Mouse (Mus musculus) embryonic facial prominence, embryonic 12.5 days (tissue): ENCODE results near the gene Cmtm5. TPM values are rescaled to one million over a fixed set of nuclear protein-coding genes. Genes with fewer than 3 reads are reported as not detected.

Experiments
- ATAC-seq: fragments of 200-750 bp; cut with Nextera tagmentation; 2 replicates; pipeline ENCODE4 v1.8.0; 2017; ENCODE audit not compliant: insufficient number of reproducible peaks, insufficient read depth, low FRiP score, low TSS enrichment
- H3K27ac ChIP-seq: fragments of 300-500 bp; sonication (generic); 2 replicates; pipeline ENCODE4 v1.5.1; 2016; ENCODE audit warnings: mild to moderate bottlenecking
- H3K27me3 ChIP-seq: fragments of 300-500 bp; sonication (generic); 2 replicates; pipeline ENCODE4 v1.6.1; 2016; ENCODE audit warnings: mild to moderate bottlenecking, moderate library complexity
- H3K36me3 ChIP-seq: fragments of 300-500 bp; sonication (generic); 2 replicates; pipeline ENCODE4 v1.6.1; 2016; ENCODE audit warnings: mild to moderate bottlenecking
- H3K4me1 ChIP-seq: fragments of 300-500 bp; sonication (generic); 2 replicates; pipeline ENCODE4 v1.6.1; 2016
- H3K4me2 ChIP-seq: fragments of 300-500 bp; sonication (generic); replicated peaks from 2 replicates; pipeline ENCODE4 v1.6.1; 2016; ENCODE audit warnings: mild to moderate bottlenecking, moderate library complexity
- H3K4me3 ChIP-seq: fragments of 300-500 bp; sonication (generic); 2 replicates; pipeline ENCODE4 v1.5.1; 2016; ENCODE audit warnings: mild to moderate bottlenecking
- H3K9ac ChIP-seq: fragments of 300-500 bp; sonication (generic); 2 replicates; pipeline ENCODE4 v1.6.1; 2016; ENCODE audit warnings: mild to moderate bottlenecking, moderate library complexity
- H3K9me3 ChIP-seq: fragments of 300-500 bp; sonication (generic); 2 replicates; pipeline ENCODE4 v1.6.1; 2016; ENCODE audit warnings: mild to moderate bottlenecking, moderate library complexity
- WGBS: fragments of 180-500 bp; shearing (Covaris S2); methylation state at CpG from one replicate; pipeline ENCODE4 v1.1.7; 2016; 5-methylcytosine and 5-hydroxymethylcytosine counted together
- polyA plus RNA-seq: library from polyadenylated mRNA; unstranded; fragments of >200 nt; fragmentation: Nextera tagmentation; extraction: Ambion mirVana; gene quantifications from 2 replicates; pipeline ENCODE4 v1.2.1, GENCODE M21; 2016

Cmtm5 gene
- 6.2 and 9.5 TPM in 2 replicates for polyA plus RNA-seq

GRCm38 (mm10) chr14:54935904-54936830 is at the start of gene Cmtm5:
Gene Cmtm5 (plus strand): TSS chr14:54936261.
- no peak within 1 kb of the TSS for H3K4me3 ChIP-seq
- peaks cover 19% of the 10 kb centered on the region for H3K4me1 ChIP-seq
- H3K27ac ChIP-seq: peak within 1 kb of the TSS; percentile 78
- H3K4me2 ChIP-seq: peak within 1 kb of the TSS; percentile 16; the same call in 1 of the 2 replicates
- H3K36me3 ChIP-seq: no peaks in the 10 kb centered on the region
- no peaks in the 10 kb centered on the region for H3K27me3 ChIP-seq
- 14% methylated on average over 8 of the region's 8 CpGs for WGBS
- H3K9ac ChIP-seq: peak within 1 kb of the TSS; percentile 42; the same call in 1 of the 2 replicates
- peak; percentile 25; the same call in 1 of the 2 replicates for ATAC-seq
- no peaks in the 10 kb centered on the region for H3K9me3 ChIP-seq

GRCm38 (mm10) chr14:54892200-54892599 is 43.9 kb upstream of the Cmtm5 start, which contains the start of gene Pabpn1:
Gene Pabpn1 (plus strand): TSS chr14:54892500.
- Histone ChIP-seq H3K4me2 (peak within 1 kb of the TSS; percentile 43), H3K4me1 (peaks cover 12% of the 10 kb centered on the region; the same call in 1 of the 2 replicates), H3K36me3 (peaks cover 17% of the 10 kb centered on the region), H3K27me3 (no peaks in the 10 kb centered on the region), H3K27ac (peak within 1 kb of the TSS; percentile 73), H3K4me3 (peak within 1 kb of the TSS; percentile 96), H3K9ac (0 out of 2 replicates have a peak within 1 kb of the TSS, but pooled peaks have one; percentile 6), H3K9me3 (no peaks in the 10 kb centered on the region)
- 90% methylated on average over 3 of the region's 3 CpGs for WGBS
- ATAC-seq: no peak

- ATAC-seq: peak; percentile 99
- H3K4me1 ChIP-seq: peaks cover 12% of the 10 kb centered on the region; the same call in 1 of the 2 replicates
- no peaks in the 10 kb centered on the region for H3K27me3 ChIP-seq
- H3K4me3 ChIP-seq: peak overlapping the region; percentile 96
- H3K9ac ChIP-seq: peak overlapping the region; percentile 99
- H3K4me2 ChIP-seq: peak overlapping the region; percentile 43
- under 1% methylated on average over 38 of the region's 38 CpGs for WGBS
- H3K9me3 ChIP-seq: no peaks in the 10 kb centered on the region
- peak overlapping the region; percentile 95 for H3K27ac ChIP-seq
- peaks cover 30% of the 10 kb centered on the region for H3K36me3 ChIP-seq
Measured at GRCm38 (mm10) chr14:54893651-54894181, 42.3 kb upstream of the Cmtm5 start.

- peak; percentile 37 for ATAC-seq
- WGBS: under 1% methylated on average over 53 of the region's 54 CpGs
- no peaks in the 10 kb centered on the region for H3K9me3 ChIP-seq
- no peaks in the 10 kb centered on the region for H3K27me3 ChIP-seq
- H3K4me3 ChIP-seq: peak overlapping the region; percentile 96
- H3K4me2 ChIP-seq: peak overlapping the region; percentile 67
- peak overlapping the region; percentile 95 for H3K27ac ChIP-seq
- peaks cover 12% of the 10 kb centered on the region; the same call in 1 of the 2 replicates for H3K4me1 ChIP-seq
- H3K9ac ChIP-seq: peak overlapping the region; percentile 99
- H3K36me3 ChIP-seq: peaks cover 30% of the 10 kb centered on the region
Measured at GRCm38 (mm10) chr14:54894296-54895151, 41.5 kb upstream of the Cmtm5 start.

GRCm38 (mm10) chr14:54897445-54897844 is 38.6 kb upstream of the Cmtm5 start:
- Histone ChIP-seq H3K4me2 (no peak overlapping the region), H3K4me1 (peaks cover 12% of the 10 kb centered on the region; the same call in 1 of the 2 replicates), H3K27ac (no peak overlapping the region), H3K36me3 (peaks cover 30% of the 10 kb centered on the region), H3K9me3 (no peaks in the 10 kb centered on the region), H3K4me3 (no peak overlapping the region), H3K9ac (no peak overlapping the region), H3K27me3 (no peaks in the 10 kb centered on the region)
- 55% methylated on average over 2 of the region's 2 CpGs for WGBS
- ATAC-seq: no peak

- Histone ChIP-seq H3K27me3 (no peaks in the 10 kb centered on the region), H3K36me3 (peaks cover 45% of the 10 kb centered on the region), H3K4me2 (no peak overlapping the region), H3K9ac (no peak overlapping the region), H3K9me3 (no peaks in the 10 kb centered on the region), H3K27ac (no peak overlapping the region), H3K4me1 (0 out of 2 replicates have a peak, but pooled peaks cover 7% of the 10 kb centered on the region), H3K4me3 (no peak overlapping the region)
- peak; percentile 43; the same call in 1 of the 2 replicates for ATAC-seq
- WGBS: 1% methylated on average over 3 of the region's 3 CpGs
Measured at GRCm38 (mm10) chr14:54900383-54900782, 35.7 kb upstream of the Cmtm5 start.

- H3K4me2 ChIP-seq: no peak overlapping the region
- H3K9ac ChIP-seq: no peak overlapping the region
- H3K9me3 ChIP-seq: no peaks in the 10 kb centered on the region
- H3K4me3 ChIP-seq: no peak overlapping the region
- no peak for ATAC-seq
- peaks cover 41% of the 10 kb centered on the region for H3K36me3 ChIP-seq
- H3K4me1 ChIP-seq: no peaks in the 10 kb centered on the region
- no peaks in the 10 kb centered on the region for H3K27me3 ChIP-seq
- H3K27ac ChIP-seq: no peak overlapping the region
- WGBS: 82% methylated on average over 4 of the region's 4 CpGs
Measured at GRCm38 (mm10) chr14:54903641-54904040, 32.4 kb upstream of the Cmtm5 start.

- Histone ChIP-seq H3K27ac (no peak overlapping the region), H3K36me3 (peaks cover 60% of the 10 kb centered on the region), H3K9ac (peak overlapping the region; percentile 20), H3K4me1 (peaks cover 9% of the 10 kb centered on the region), H3K4me2 (no peak overlapping the region), H3K27me3 (no peaks in the 10 kb centered on the region), H3K4me3 (no peak overlapping the region), H3K9me3 (no peaks in the 10 kb centered on the region)
- no peak for ATAC-seq
- 80% methylated on average over 7 of the region's 7 CpGs for WGBS
Measured at GRCm38 (mm10) chr14:54908682-54909081, 27.4 kb upstream of the Cmtm5 start.

GRCm38 (mm10) chr14:54912109-54912850 is 23.8 kb upstream of the Cmtm5 start:
- H3K27ac ChIP-seq: peak overlapping the region; percentile 86
- WGBS: 4% methylated on average over 57 of the region's 69 CpGs
- ATAC-seq: peak; percentile 49; the same call in 1 of the 2 replicates
- peak overlapping the region; percentile 86 for H3K4me2 ChIP-seq
- no peaks in the 10 kb centered on the region for H3K9me3 ChIP-seq
- H3K27me3 ChIP-seq: no peaks in the 10 kb centered on the region
- H3K4me1 ChIP-seq: peaks cover 9% of the 10 kb centered on the region
- H3K4me3 ChIP-seq: peak overlapping the region; percentile 80
- H3K36me3 ChIP-seq: peaks cover 52% of the 10 kb centered on the region
- peak overlapping the region; percentile 94 for H3K9ac ChIP-seq

GRCm38 (mm10) chr14:54912886-54913285 is 23.2 kb upstream of the Cmtm5 start, which contains the start of gene Slc22a17:
Gene Slc22a17 (minus strand): TSS chr14:54913132.
- WGBS: under 1% methylated on average over 21 of the region's 28 CpGs
- Histone ChIP-seq H3K27ac (peak within 1 kb of the TSS; percentile 86), H3K36me3 (peaks cover 52% of the 10 kb centered on the region), H3K9ac (peak within 1 kb of the TSS; percentile 94), H3K4me1 (peaks cover 9% of the 10 kb centered on the region), H3K4me3 (peak within 1 kb of the TSS; percentile 80), H3K4me2 (peak within 1 kb of the TSS; percentile 86), H3K27me3 (no peaks in the 10 kb centered on the region), H3K9me3 (no peaks in the 10 kb centered on the region)
- ATAC-seq: peak; percentile 95
